Mouse (Mus musculus): ENCODE results near the gene Tiam1. TPM values are rescaled to one million over a fixed set of nuclear protein-coding genes. Genes with fewer than 3 reads are reported as not detected.

The Tiam1 gene
- polyA plus RNA-seq, 1 experiment from 2014 or later, result 24.5 TPM

DNA sequence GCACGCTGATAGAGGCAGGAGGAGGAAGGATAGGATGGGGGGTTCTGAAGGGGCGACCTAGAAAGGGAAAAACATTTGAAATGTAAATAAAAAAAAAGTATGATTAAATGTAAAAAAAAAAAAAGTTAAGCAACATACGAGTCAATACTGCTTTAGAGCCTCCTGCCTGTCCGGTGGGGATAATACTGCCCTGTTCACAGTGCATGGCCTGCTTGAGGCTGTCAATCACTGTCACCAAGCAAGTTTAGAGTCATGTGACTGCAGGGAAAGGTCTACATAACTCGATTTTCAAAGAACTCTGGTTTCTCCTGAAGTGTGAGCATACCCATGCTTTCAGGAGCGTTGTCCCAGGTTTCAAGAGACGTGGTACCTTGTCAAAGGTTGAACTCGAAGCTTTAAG, 15.2 kb downstream of the Tiam1 start:
- Histone ChIP-seq H3K4me1 (ENCODE audit: control insufficient read depth, insufficient read depth, low read length) (peaks cover 14% of the 10 kb centered on the region; the same call in 1 of the 2 replicates), H3K27ac (ENCODE audit: low read depth, low read length) (no peak overlapping the region), H3K27me3 (ENCODE audit: control insufficient read depth, insufficient read depth, low read length) (no peaks in the 10 kb centered on the region), H3K4me2 (replicated peaks; ENCODE audit: low read depth, low read length) (no peak overlapping the region), H3K9me3 (ENCODE audit: control insufficient read depth, low read length) (no peaks in the 10 kb centered on the region), H3K36me3 (ENCODE audit: control insufficient read depth, insufficient read depth, low read length) (no peaks in the 10 kb centered on the region), H3K9ac (ENCODE audit: low read depth, low read length) (no peak overlapping the region), H3K4me3 (ENCODE audit: low read length) (no peak overlapping the region)
- no peak for ATAC-seq (ENCODE audit: low FRiP score, low TSS enrichment)
- WGBS, result 69% methylated on average over 8 of the region's 8 CpGs

- Histone ChIP-seq H3K9ac (ENCODE audit: low read depth, low read length) (no peak overlapping the region), H3K4me3 (ENCODE audit: low read length) (no peak overlapping the region), H3K4me1 (ENCODE audit: control insufficient read depth, insufficient read depth, low read length) (peaks cover 14% of the 10 kb centered on the region; the same call in 1 of the 2 replicates)
Measured at GRCm38 (mm10) chr16:90125318-90126314, 18.0 kb downstream of the Tiam1 start.

GRCm38 (mm10) chr16:90123091-90123490, 20.5 kb downstream of the Tiam1 start:
- H3K4me2 ChIP-seq (replicated peaks; ENCODE audit: low read depth, low read length), result no peak overlapping the region
- H3K27ac ChIP-seq (ENCODE audit: low read depth, low read length), result no peak overlapping the region
- no peak overlapping the region for H3K4me3 ChIP-seq (ENCODE audit: low read length)
- 81% methylated on average over 6 of the region's 6 CpGs for WGBS
- H3K4me1 ChIP-seq (ENCODE audit: control insufficient read depth, insufficient read depth, low read length), result peaks cover 7% of the 10 kb centered on the region; the same call in 1 of the 2 replicates
- H3K27me3 ChIP-seq (ENCODE audit: control insufficient read depth, insufficient read depth, low read length), result no peaks in the 10 kb centered on the region
- no peak overlapping the region for H3K9ac ChIP-seq (ENCODE audit: low read depth, low read length)
- no peak for ATAC-seq (ENCODE audit: low FRiP score, low TSS enrichment)
- no peaks in the 10 kb centered on the region for H3K36me3 ChIP-seq (ENCODE audit: control insufficient read depth, insufficient read depth, low read length)
- H3K9me3 ChIP-seq (ENCODE audit: control insufficient read depth, low read length), result peaks cover 6% of the 10 kb centered on the region; the same call in 1 of the 2 replicates

More at GRCm38 (mm10) chr16:90125318-90126314, 18.0 kb downstream of the Tiam1 start:
- Histone ChIP-seq H3K9me3 (ENCODE audit: control insufficient read depth, low read length) (no peaks in the 10 kb centered on the region; the same call in 1 of the 2 replicates), H3K27ac (ENCODE audit: low read depth, low read length) (no peak overlapping the region), H3K36me3 (ENCODE audit: control insufficient read depth, insufficient read depth, low read length) (no peaks in the 10 kb centered on the region), H3K27me3 (ENCODE audit: control insufficient read depth, insufficient read depth, low read length) (no peaks in the 10 kb centered on the region), H3K4me2 (replicated peaks; ENCODE audit: low read depth, low read length) (no peak overlapping the region)
- 0 out of 2 replicates have a peak, but pooled peaks have one; percentile 29 for ATAC-seq (ENCODE audit: low FRiP score, low TSS enrichment)
- 45% methylated on average over 21 of the region's 21 CpGs for WGBS

DNA sequence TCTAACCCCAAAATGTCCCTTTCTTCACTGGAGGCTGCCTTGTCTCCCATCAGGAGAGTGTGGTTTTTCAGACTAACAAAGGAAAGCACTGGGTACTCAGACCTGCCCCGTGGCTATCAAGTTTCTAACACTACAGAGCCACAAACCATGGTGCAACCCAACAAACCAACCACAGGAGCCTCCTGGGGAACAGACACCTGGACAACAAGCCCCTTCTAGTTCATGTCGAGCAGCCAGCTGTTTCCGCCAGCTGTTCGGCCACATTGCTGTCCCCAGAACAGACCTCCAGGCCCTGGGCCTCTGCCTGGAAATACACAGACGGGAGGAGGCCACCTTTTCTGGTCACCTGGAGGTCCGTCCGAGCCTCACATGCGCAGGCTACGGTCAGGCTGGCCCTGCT, 21.1 kb downstream of the Tiam1 start:
- no peaks in the 10 kb centered on the region for H3K36me3 ChIP-seq (ENCODE audit: control insufficient read depth, insufficient read depth, low read length)
- peaks cover 7% of the 10 kb centered on the region; the same call in 1 of the 2 replicates for H3K4me1 ChIP-seq (ENCODE audit: control insufficient read depth, insufficient read depth, low read length)
- no peak for ATAC-seq (ENCODE audit: low FRiP score, low TSS enrichment)
- H3K4me2 ChIP-seq (replicated peaks; ENCODE audit: low read depth, low read length), result no peak overlapping the region
- H3K27me3 ChIP-seq (ENCODE audit: control insufficient read depth, insufficient read depth, low read length), result no peaks in the 10 kb centered on the region
- H3K27ac ChIP-seq (ENCODE audit: low read depth, low read length), result no peak overlapping the region
- 77% methylated on average over 9 of the region's 9 CpGs for WGBS
- no peak overlapping the region for H3K9ac ChIP-seq (ENCODE audit: low read depth, low read length)
- H3K9me3 ChIP-seq (ENCODE audit: control insufficient read depth, low read length), result peaks cover 6% of the 10 kb centered on the region; the same call in 1 of the 2 replicates
- H3K4me3 ChIP-seq (ENCODE audit: low read length), result no peak overlapping the region

GRCm38 (mm10) chr16:90121799-90122198, 21.8 kb downstream of the Tiam1 start:
- Histone ChIP-seq H3K9ac (ENCODE audit: low read depth, low read length) (no peak overlapping the region), H3K4me2 (replicated peaks; ENCODE audit: low read depth, low read length) (no peak overlapping the region), H3K4me1 (ENCODE audit: control insufficient read depth, insufficient read depth, low read length) (peaks cover 7% of the 10 kb centered on the region; the same call in 1 of the 2 replicates), H3K27me3 (ENCODE audit: control insufficient read depth, insufficient read depth, low read length) (no peaks in the 10 kb centered on the region), H3K4me3 (ENCODE audit: low read length) (no peak overlapping the region), H3K36me3 (ENCODE audit: control insufficient read depth, insufficient read depth, low read length) (no peaks in the 10 kb centered on the region), H3K9me3 (ENCODE audit: control insufficient read depth, low read length) (peaks cover 6% of the 10 kb centered on the region; the same call in 1 of the 2 replicates), H3K27ac (ENCODE audit: low read depth, low read length) (no peak overlapping the region)
- no peak for ATAC-seq (ENCODE audit: low FRiP score, low TSS enrichment)
- WGBS, result 87% methylated on average over 13 of the region's 13 CpGs

DNA sequence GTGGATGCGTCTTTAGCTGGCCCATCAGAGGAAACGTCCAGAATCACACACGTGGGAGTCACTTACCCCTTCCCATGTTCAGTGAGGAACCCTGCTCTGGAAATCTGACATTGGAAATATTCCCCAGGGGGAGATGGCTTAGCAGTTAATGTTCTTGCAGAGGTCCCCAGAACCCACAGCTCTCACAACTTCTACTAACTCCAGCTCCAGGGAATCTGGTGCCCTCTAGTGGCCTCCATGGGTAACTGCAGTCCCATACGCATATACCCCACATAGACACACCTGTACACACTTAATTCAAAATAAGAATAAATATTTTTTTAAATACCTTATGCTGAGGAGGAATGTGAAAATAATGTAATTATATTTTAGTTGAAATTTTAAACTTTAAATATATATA, 23.6 kb downstream of the Tiam1 start:
- H3K27ac ChIP-seq (ENCODE audit: low read depth, low read length), result no peak overlapping the region

DNA sequence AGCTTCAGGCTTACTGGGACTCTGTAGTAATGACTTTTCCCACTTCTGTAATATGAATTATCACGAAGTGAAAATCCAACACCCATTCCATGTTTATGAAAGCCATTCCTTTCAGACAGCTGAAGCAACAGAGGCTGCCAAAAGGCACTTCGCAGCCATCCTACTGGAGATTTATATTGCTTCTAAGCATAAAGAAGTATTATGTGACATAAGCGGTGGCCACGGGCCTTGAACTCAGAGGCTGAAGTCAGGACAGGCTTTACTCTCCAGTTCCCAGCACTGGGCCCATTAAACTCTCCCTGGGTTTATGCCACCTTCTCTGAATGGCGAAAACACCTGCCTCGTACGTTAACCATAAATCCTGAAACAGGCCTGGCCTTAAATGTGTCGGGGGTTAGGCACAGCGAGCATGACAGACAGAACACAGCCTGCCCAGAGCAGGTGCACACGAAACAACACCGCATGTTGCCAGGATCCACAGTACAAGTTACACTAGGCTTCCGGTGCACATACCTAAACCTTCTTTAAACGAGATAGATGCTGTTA, 26.9 kb downstream of the Tiam1 start:
- no peaks in the 10 kb centered on the region for H3K4me1 ChIP-seq (ENCODE audit: control insufficient read depth, insufficient read depth, low read length)
- no peak overlapping the region for H3K27ac ChIP-seq (ENCODE audit: low read depth, low read length)
- no peak overlapping the region for H3K4me3 ChIP-seq (ENCODE audit: low read length)
- no peak for ATAC-seq (ENCODE audit: low FRiP score, low TSS enrichment)
- H3K4me2 ChIP-seq (replicated peaks; ENCODE audit: low read depth, low read length), result no peak overlapping the region
- H3K9me3 ChIP-seq (ENCODE audit: control insufficient read depth, low read length), result peaks cover 6% of the 10 kb centered on the region; the same call in 1 of the 2 replicates
- no peaks in the 10 kb centered on the region for H3K27me3 ChIP-seq (ENCODE audit: control insufficient read depth, insufficient read depth, low read length)
- WGBS, result 43% methylated on average over 13 of the region's 13 CpGs
- H3K9ac ChIP-seq (ENCODE audit: low read depth, low read length), result no peak overlapping the region
- H3K36me3 ChIP-seq (ENCODE audit: control insufficient read depth, insufficient read depth, low read length), result no peaks in the 10 kb centered on the region

More for the DNA sequence above, 23.6 kb downstream of the Tiam1 start:
- H3K27me3 ChIP-seq (ENCODE audit: control insufficient read depth, insufficient read depth, low read length), result no peaks in the 10 kb centered on the region
- no peaks in the 10 kb centered on the region; the same call in 1 of the 2 replicates for H3K4me1 ChIP-seq (ENCODE audit: control insufficient read depth, insufficient read depth, low read length)
- 93% methylated on average over 4 of the region's 4 CpGs for WGBS
- H3K9me3 ChIP-seq (ENCODE audit: control insufficient read depth, low read length), result peaks cover 6% of the 10 kb centered on the region; the same call in 1 of the 2 replicates
- no peak overlapping the region for H3K4me2 ChIP-seq (replicated peaks; ENCODE audit: low read depth, low read length)
- no peak for ATAC-seq (ENCODE audit: low FRiP score, low TSS enrichment)
- H3K4me3 ChIP-seq (ENCODE audit: low read length), result no peak overlapping the region
- H3K36me3 ChIP-seq (ENCODE audit: control insufficient read depth, insufficient read depth, low read length), result no peaks in the 10 kb centered on the region
- H3K9ac ChIP-seq (ENCODE audit: low read depth, low read length), result no peak overlapping the region

GRCm38 (mm10) chr16:90112577-90113155, 30.9 kb downstream of the Tiam1 start:
- no peak overlapping the region for H3K4me2 ChIP-seq (replicated peaks; ENCODE audit: low read depth, low read length)
- H3K4me1 ChIP-seq (ENCODE audit: control insufficient read depth, insufficient read depth, low read length), result no peaks in the 10 kb centered on the region
- no peaks in the 10 kb centered on the region for H3K27me3 ChIP-seq (ENCODE audit: control insufficient read depth, insufficient read depth, low read length)
- H3K27ac ChIP-seq (ENCODE audit: low read depth, low read length), result no peak overlapping the region
- ATAC-seq (ENCODE audit: low FRiP score, low TSS enrichment), result no peak
- no peaks in the 10 kb centered on the region for H3K36me3 ChIP-seq (ENCODE audit: control insufficient read depth, insufficient read depth, low read length)
- WGBS, result 90% methylated on average over 11 of the region's 11 CpGs
- no peak overlapping the region for H3K4me3 ChIP-seq (ENCODE audit: low read length)
- H3K9me3 ChIP-seq (ENCODE audit: control insufficient read depth, low read length), result no peaks in the 10 kb centered on the region
- H3K9ac ChIP-seq (ENCODE audit: low read depth, low read length), result no peak overlapping the region

Data from kidney, embryonic 14.5 days (tissue).